Mouse (Mus musculus): ENCODE data around the gene Hspa1b.

DNA sequence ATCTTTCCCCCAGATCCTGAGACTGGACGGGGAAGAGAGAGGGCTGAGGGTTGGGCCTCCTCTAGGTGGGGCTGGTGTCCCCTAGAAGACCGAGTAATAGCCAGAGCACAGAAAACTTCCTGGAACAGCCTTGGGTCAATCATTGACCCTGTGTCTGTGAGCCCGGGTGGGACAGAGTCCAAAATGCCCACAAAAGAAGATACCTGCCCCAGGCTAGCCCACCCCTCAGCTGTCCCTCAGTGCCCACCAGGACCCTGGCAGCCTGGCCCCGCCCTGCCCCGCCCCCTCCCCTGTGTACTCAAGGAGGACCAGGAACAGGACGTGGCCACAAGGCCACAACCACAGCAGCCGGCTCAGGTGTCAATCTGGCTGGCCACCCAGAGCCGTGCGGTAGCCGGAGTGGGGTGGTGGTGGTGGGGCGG, 43.6 kb downstream of the Hspa1b start:
- TF ChIP-seq CTCF (conservative IDR thresholded peaks at IDR 0.05; ENCODE audit: low read length) (no peak), NANOG (IDR thresholded peaks at IDR 0.05; ENCODE audit: borderline replicate concordance, low read length) (no peak), POU5F1 (IDR thresholded peaks at IDR 0.05; ENCODE audit: borderline replicate concordance, low read length) (no peak)

All from E14TG2a.4 (cell line).